Mouse (Mus musculus): ENCODE results near the gene Syngr1. TPM values are rescaled to one million over a fixed set of nuclear protein-coding genes. Genes with fewer than 3 reads are reported as not detected.

Gene Syngr1
- polyA plus RNA-seq, 1 experiment: 94.8 TPM

DNA sequence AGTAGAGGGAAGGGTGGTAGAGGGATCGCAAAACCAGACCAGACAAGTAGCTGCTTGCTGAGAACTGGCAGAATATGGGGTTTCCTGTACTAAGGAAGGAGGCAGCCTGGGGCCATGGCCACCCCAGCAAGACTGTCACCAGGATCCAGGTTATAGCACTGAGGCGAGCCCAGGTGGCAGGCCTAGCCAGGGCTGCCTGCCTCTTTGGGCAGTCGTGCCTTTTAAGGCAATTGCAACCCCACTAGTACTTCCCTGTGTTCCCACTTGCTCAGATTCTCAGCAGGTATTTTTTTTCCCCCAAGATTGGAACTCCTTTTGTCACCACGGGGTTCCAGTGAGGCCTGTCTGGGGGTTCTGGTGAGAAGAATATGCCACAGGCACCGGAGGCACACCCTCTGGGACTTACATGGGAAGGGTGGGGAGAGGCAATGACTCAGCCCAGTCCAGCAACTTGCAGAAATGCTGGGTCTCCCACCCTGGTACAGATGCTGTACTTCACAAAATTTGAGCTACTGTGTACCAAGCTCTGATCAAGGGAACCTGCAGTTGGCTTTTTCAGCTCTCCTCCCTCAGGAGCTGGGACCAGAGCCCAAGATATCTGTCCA is 15.3 kb upstream of the Syngr1 start:
- Histone ChIP-seq H3K4me1 (ENCODE audit: control insufficient read depth, insufficient read depth, low read length) (peaks cover 4% of the 10 kb centered on the region; the same call in 1 of the 2 replicates), H3K27ac (ENCODE audit: insufficient read depth, low read depth, low read length) (no peak overlapping the region), H3K27me3 (replicated peaks; ENCODE audit: control insufficient read depth, insufficient read depth, low read length) (no peaks in the 10 kb centered on the region), H3K36me3 (ENCODE audit: control insufficient read depth, insufficient read depth, low read length) (peaks cover 2% of the 10 kb centered on the region; the same call in 1 of the 2 replicates), H3K4me3 (ENCODE audit: insufficient read depth, low read depth, low read length) (no peak overlapping the region)
- WGBS: 52% methylated on average over 5 of the region's 5 CpGs
- TF ChIP-seq POLR2A (IDR thresholded peaks at IDR 0.05; ENCODE audit: low read depth, low read length): no peak
- TF ChIP-seq CTCF (conservative IDR thresholded peaks at IDR 0.05; ENCODE audit: insufficient read depth, insufficient read length, low read depth, low read length): no peak
- DNase-seq: no peak

DNA sequence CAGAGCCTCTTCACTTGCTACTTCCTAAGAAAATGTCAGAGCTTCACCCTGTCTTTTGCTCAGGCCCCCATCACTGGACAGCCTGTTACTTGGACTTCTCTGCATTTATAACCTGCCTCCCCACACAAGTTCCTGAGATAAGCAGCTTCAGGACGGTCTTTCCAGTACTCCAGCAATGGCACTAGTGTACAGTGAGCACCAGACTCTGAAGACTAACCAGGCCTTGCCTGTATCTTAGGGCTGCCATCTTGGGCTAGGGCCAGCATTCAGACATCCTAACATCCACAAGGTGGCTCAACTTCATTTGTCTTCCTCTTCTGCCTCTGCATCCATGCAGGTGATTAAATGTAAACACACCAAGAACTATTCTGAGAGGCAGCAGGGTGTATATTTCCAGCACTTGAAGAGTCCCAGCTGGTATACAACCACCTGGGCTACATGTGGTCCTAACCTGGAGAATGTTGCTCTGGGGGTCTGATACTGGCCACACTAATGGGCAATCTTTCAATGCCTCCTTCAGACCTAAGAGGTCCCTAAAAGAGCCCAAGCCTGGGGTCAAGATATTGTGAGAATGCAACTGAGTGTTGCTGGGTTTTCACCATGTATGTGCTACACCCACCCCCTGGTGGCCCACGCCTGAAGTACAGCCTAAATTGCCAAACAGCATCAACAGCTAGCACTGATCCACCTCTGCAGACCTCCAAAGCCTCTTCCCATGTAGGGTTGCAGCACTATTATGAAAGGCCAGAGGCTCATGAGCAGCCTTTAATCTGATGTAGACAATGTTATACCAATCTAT is 14.6 kb upstream of the Syngr1 start:
- H3K27ac ChIP-seq (ENCODE audit: insufficient read depth, low read depth, low read length): no peak overlapping the region
- H3K27me3 ChIP-seq (replicated peaks; ENCODE audit: control insufficient read depth, insufficient read depth, low read length): no peaks in the 10 kb centered on the region
- peak; percentile 80 for DNase-seq
- peak; percentile 87 for TF ChIP-seq CTCF (conservative IDR thresholded peaks at IDR 0.05; ENCODE audit: insufficient read depth, insufficient read length, low read depth, low read length)
- TF ChIP-seq POLR2A (IDR thresholded peaks at IDR 0.05; ENCODE audit: low read depth, low read length): no peak
- no peak overlapping the region for H3K4me3 ChIP-seq (ENCODE audit: insufficient read depth, low read depth, low read length)
- 25% methylated on average over 2 of the region's 2 CpGs for WGBS
- H3K4me1 ChIP-seq (ENCODE audit: control insufficient read depth, insufficient read depth, low read length): peaks cover 8% of the 10 kb centered on the region; the same call in 1 of the 2 replicates
- H3K36me3 ChIP-seq (ENCODE audit: control insufficient read depth, insufficient read depth, low read length): peaks cover 4% of the 10 kb centered on the region; the same call in 1 of the 2 replicates

DNA sequence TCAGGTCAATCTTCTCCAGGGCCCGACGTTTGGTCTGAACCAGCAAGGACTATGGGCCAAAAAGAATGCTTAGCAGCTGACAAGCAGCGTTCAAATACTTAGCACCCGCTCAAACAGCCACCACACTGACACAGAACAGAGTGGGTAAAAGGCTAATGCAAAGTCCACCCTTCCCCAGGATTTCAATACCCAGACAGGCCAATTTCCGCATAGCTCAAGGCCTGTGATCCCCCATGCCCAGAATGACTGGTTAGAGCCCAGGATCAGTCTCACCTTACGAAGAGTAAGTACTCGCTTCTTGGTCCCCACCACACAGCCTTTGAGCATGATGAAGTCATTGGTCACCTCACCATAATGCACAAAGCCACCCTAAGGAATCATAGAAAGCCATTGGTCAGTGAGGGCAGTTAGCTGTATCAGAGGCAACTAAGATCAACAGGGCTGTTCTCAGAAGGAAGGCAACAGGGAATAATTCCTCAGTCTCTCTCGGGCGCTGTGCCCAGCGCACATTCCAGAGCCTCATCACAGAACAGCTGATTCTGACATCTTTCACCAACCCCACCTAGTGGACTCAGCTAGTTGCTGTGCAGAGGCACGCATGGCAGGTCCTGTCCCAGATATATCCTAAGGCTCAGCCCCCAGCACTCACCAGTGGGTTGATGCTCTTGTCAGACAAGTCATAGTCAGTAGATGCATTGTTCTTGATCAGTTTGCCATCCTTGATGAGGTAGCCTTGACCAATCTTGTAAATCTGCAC is 12.9 kb upstream of the Syngr1 start:
- 57% methylated on average over 11 of the region's 11 CpGs for WGBS
- Histone ChIP-seq H3K27ac (ENCODE audit: insufficient read depth, low read depth, low read length) (no peak overlapping the region), H3K4me3 (ENCODE audit: insufficient read depth, low read depth, low read length) (no peak overlapping the region), H3K4me1 (ENCODE audit: control insufficient read depth, insufficient read depth, low read length) (peaks cover 9% of the 10 kb centered on the region; the same call in 1 of the 2 replicates), H3K36me3 (ENCODE audit: control insufficient read depth, insufficient read depth, low read length) (peaks cover 6% of the 10 kb centered on the region; the same call in 1 of the 2 replicates), H3K27me3 (replicated peaks; ENCODE audit: control insufficient read depth, insufficient read depth, low read length) (no peaks in the 10 kb centered on the region)
- DNase-seq: peak; percentile 53
- TF ChIP-seq CTCF (conservative IDR thresholded peaks at IDR 0.05; ENCODE audit: insufficient read depth, insufficient read length, low read depth, low read length) (peak; percentile 30; the same call in 1 of the 2 replicates), POLR2A (IDR thresholded peaks at IDR 0.05; ENCODE audit: low read depth, low read length) (no peak)

DNA sequence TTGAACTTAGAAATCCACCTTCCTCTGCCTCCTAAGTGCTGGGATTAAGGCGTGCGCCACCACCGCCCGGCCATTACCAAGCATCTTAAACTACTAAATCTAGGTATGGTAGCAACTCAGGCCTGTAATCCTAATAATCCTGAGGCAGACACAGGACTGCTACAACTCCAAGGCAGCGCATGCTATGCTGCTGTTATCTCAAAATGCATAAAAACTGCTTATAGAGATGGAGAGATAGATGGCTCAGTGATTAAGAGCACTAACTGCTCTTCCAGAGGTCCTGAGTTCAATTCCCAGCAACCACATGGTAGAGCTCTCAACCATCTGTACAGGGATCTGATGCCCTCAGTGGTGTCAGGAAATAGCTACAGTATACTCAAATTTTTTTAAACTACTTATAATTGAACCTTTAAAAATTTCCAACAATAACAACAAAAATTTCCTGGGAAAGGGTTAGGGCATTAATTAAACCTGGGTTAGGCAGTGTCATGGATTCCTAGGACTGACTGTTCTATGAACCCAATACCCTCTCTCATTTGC is 11.9 kb upstream of the Syngr1 start:
- no peak for DNase-seq
- no peak for TF ChIP-seq CTCF (conservative IDR thresholded peaks at IDR 0.05; ENCODE audit: insufficient read depth, insufficient read length, low read depth, low read length)
- TF ChIP-seq POLR2A (IDR thresholded peaks at IDR 0.05; ENCODE audit: low read depth, low read length): no peak
- Histone ChIP-seq H3K27me3 (replicated peaks; ENCODE audit: control insufficient read depth, insufficient read depth, low read length) (no peaks in the 10 kb centered on the region), H3K36me3 (ENCODE audit: control insufficient read depth, insufficient read depth, low read length) (peaks cover 6% of the 10 kb centered on the region; the same call in 1 of the 2 replicates), H3K4me3 (ENCODE audit: insufficient read depth, low read depth, low read length) (no peak overlapping the region), H3K4me1 (ENCODE audit: control insufficient read depth, insufficient read depth, low read length) (peaks cover 9% of the 10 kb centered on the region; the same call in 1 of the 2 replicates), H3K27ac (ENCODE audit: insufficient read depth, low read depth, low read length) (no peak overlapping the region)
- 91% methylated on average over 5 of the region's 5 CpGs for WGBS

DNA sequence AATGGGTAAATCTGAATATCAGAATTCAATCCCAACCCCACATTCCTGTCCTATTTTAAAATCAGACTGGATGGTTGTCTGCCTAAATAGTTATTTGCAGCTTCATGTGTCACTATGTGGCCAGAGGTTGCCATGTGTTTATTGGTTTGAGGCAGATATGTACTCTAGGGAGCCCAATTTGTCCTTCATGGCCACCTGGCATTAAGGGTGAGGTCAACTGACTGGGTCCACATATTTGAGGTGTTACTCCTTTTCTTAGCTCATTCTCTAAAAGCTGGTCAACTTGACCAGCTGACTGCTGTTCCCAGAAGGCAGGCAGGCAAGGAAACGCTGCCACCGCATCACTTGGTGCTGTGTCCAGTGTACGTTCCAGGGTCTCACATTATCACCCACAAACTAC is 11.2 kb upstream of the Syngr1 start:
- no peak for TF ChIP-seq POLR2A (IDR thresholded peaks at IDR 0.05; ENCODE audit: low read depth, low read length)
- no peak for TF ChIP-seq CTCF (conservative IDR thresholded peaks at IDR 0.05; ENCODE audit: insufficient read depth, insufficient read length, low read depth, low read length)
- Histone ChIP-seq H3K4me3 (ENCODE audit: insufficient read depth, low read depth, low read length) (no peak overlapping the region), H3K36me3 (ENCODE audit: control insufficient read depth, insufficient read depth, low read length) (peaks cover 6% of the 10 kb centered on the region; the same call in 1 of the 2 replicates), H3K27ac (ENCODE audit: insufficient read depth, low read depth, low read length) (no peak overlapping the region), H3K4me1 (ENCODE audit: control insufficient read depth, insufficient read depth, low read length) (peaks cover 9% of the 10 kb centered on the region; the same call in 1 of the 2 replicates), H3K27me3 (replicated peaks; ENCODE audit: control insufficient read depth, insufficient read depth, low read length) (no peaks in the 10 kb centered on the region)
- WGBS: 79% methylated on average over 3 of the region's 3 CpGs
- DNase-seq: no peak

DNA sequence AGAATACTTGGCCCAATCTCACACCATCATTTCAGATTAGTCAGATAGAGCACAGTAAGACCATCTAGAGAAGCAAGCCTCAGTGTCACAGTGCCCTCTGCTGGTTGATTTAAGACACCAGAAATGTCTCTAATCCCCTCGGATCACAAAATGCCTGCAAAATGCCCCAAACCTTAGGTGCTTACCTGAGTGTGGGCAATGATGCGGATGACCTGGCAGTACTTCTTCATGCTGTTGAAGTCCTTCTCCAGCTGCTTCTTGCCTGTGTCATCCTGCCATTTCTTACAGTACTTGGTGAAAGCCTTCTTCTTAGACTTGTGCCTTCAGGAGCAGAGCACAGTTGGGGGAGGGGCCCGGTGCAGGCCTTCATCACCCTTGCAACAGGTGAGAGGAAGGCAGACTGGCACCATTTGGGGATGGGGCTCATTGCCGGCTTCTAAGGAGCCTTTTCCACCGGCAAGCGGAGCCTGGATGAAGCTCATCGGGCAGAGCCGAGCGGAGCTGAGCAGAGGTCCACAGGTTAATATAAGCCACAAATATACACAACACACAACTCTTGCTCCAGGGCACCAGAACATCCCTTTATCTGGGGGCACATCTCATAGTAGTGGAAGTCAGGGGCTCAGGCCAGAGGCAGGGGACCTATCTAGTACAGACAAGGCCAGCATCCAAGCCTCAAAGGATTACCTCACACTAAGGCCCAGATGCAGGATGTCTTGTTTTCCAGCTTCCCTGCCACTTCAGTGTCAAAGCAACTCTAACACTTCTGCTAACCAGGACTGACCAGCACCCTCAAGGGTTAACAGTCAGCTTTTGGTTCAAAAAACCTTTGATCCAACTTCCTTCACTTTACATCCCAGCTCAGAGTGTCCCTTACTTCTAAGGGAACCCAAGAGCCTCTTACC is 10.2 kb upstream of the Syngr1 start:
- Histone ChIP-seq H3K27ac (ENCODE audit: insufficient read depth, low read depth, low read length) (no peak overlapping the region), H3K36me3 (ENCODE audit: control insufficient read depth, insufficient read depth, low read length) (peaks cover 6% of the 10 kb centered on the region; the same call in 1 of the 2 replicates), H3K27me3 (replicated peaks; ENCODE audit: control insufficient read depth, insufficient read depth, low read length) (no peaks in the 10 kb centered on the region), H3K4me1 (ENCODE audit: control insufficient read depth, insufficient read depth, low read length) (peaks cover 9% of the 10 kb centered on the region; the same call in 1 of the 2 replicates), H3K4me3 (ENCODE audit: insufficient read depth, low read depth, low read length) (no peak overlapping the region)
- TF ChIP-seq CTCF (conservative IDR thresholded peaks at IDR 0.05; ENCODE audit: insufficient read depth, insufficient read length, low read depth, low read length) (peak; percentile 27), POLR2A (IDR thresholded peaks at IDR 0.05; ENCODE audit: low read depth, low read length) (no peak)
- DNase-seq: peak; percentile 39
- 40% methylated on average over 9 of the region's 9 CpGs for WGBS
